In the genomic region with DNA sequence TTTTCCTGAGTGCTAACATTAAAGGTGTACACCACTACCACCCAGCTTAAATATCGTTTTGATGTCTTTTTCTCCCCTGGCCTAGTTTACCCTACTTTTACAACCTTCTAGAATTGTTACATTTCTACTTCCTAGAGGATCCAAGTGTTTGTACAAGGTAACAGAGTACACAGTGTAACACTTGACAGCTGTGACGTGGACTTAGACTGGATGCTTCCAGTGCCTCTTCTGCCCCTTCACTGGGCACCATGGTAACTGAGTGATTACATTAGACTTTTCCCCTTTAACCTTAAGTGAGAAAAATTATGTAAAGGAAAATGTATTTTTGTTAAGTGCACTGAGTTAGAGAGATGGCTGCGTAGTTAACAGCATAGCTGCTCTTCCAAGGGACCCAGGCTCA, we compare ENCODE assay signal across 22 mouse cellular contexts. TPM values are rescaled to one million over a fixed set of nuclear protein-coding genes. Genes with fewer than 3 reads are reported as not detected.
"Had no signal": no experiment of that assay in that cellular context is flagged by ENCODE, and none has a peak within 500 bp of the region (broad histone marks: within the 10 kb centered on the region; RNA-seq: fewer than 3 reads in every experiment).

No protein-coding gene starts in this region.

- DNase-seq: kidney, adult 18-20 months; kidney, adult 9 months; kidney, postnatal 14 days; kidney, postnatal 4 days; liver, embryonic 13.5 days; retina, postnatal 1 day; right cerebral cortex, postnatal 25 days; spleen, adult 18-20 months; thymus, adult 18-20 months; thymus, postnatal 4 days had no signal

- H3K4me2 ChIP-seq: liver, embryonic 13.5 days; midbrain, embryonic 13.5 days; neural tube, embryonic 13.5 days; stomach, embryonic 15.5 days had no signal

- H3K9ac ChIP-seq: liver, embryonic 13.5 days; midbrain, embryonic 13.5 days; neural tube, embryonic 13.5 days; stomach, embryonic 15.5 days had no signal

- H3K4me1 ChIP-seq: midbrain, embryonic 13.5 days; neural tube, embryonic 13.5 days; stomach, embryonic 15.5 days had no signal

- H3K27me3 ChIP-seq: liver, embryonic 13.5 days; megakaryocyte, embryonic 14.5 days; midbrain, embryonic 13.5 days; neural tube, embryonic 13.5 days; stomach, embryonic 15.5 days had no signal

- ATAC-seq: hindbrain, postnatal 0 days; inflammation-experienced regulatory T-cells, adult 6 months; intestine, embryonic 16.5 days; midbrain, embryonic 13.5 days; midbrain, embryonic 16.5 days had no signal

- H3K27ac ChIP-seq: hindbrain, postnatal 0 days; midbrain, embryonic 10.5 days; midbrain, embryonic 13.5 days; neural tube, embryonic 13.5 days; stomach, embryonic 15.5 days had no signal

- H3K4me3 ChIP-seq: liver, embryonic 13.5 days; megakaryocyte, embryonic 14.5 days; midbrain, embryonic 10.5 days; midbrain, embryonic 13.5 days; myocyte; neural tube, embryonic 13.5 days; stomach, embryonic 15.5 days had no signal

- H3K9me3 ChIP-seq: liver, embryonic 13.5 days; megakaryocyte, embryonic 14.5 days; midbrain, embryonic 13.5 days; neural tube, embryonic 13.5 days; stomach, embryonic 15.5 days had no signal

RNA-seq across cellular contexts. Expression of gene Gm10273, which starts 30.9 kb away (rescaled TPM):
- polyA plus RNA-seq: intestine, embryonic 16.5 days; neural tube, embryonic 13.5 days had no signal

RNA-seq across cellular contexts. Expression of gene Pla2g12b, which starts 38.9 kb away (rescaled TPM):
- polyA plus RNA-seq: hindbrain, postnatal 0 days; inflammation-experienced regulatory T-cells, adult 6 months; limb, embryonic 11.5 days; limb, embryonic 14.5 days; midbrain, embryonic 10.5 days; midbrain, embryonic 13.5 days; midbrain, embryonic 16.5 days; myocyte; neural tube, embryonic 13.5 days had no signal
